Mouse (Mus musculus): ENCODE data around the gene Ldb3. TPM values are rescaled to one million over a fixed set of nuclear protein-coding genes. Genes with fewer than 3 reads are reported as not detected.

Ldb3 gene
- polyA plus RNA-seq, 1 experiment from 2014 or later, result 12.7 TPM

GRCm38 (mm10) chr14:34552226-34552625, 36.3 kb downstream of the Ldb3 start:
- H3K9ac ChIP-seq (ENCODE audit: low read length), result no peak overlapping the region
- H3K4me2 ChIP-seq (ENCODE audit: low read depth, low read length), result no peak overlapping the region
- no peak overlapping the region for H3K4me3 ChIP-seq (ENCODE audit: low read length)
- H3K4me1 ChIP-seq (replicated peaks; ENCODE audit: control insufficient read depth, insufficient read depth, low read length), result peaks cover 8% of the 10 kb centered on the region; the same call in 1 of the 2 replicates
- H3K36me3 ChIP-seq (ENCODE audit: control insufficient read depth, insufficient read depth, low read length), result no peaks in the 10 kb centered on the region
- H3K9me3 ChIP-seq (ENCODE audit: control insufficient read depth, low read length), result no peaks in the 10 kb centered on the region
- no peak for ATAC-seq (ENCODE audit: low read depth)
- peaks cover 2% of the 10 kb centered on the region; the same call in 1 of the 2 replicates for H3K27me3 ChIP-seq (ENCODE audit: control insufficient read depth, insufficient read depth, low read depth, low read length)
- 87% methylated on average over 5 of the region's 5 CpGs for WGBS
- H3K27ac ChIP-seq (ENCODE audit: low read length), result no peak overlapping the region

DNA sequence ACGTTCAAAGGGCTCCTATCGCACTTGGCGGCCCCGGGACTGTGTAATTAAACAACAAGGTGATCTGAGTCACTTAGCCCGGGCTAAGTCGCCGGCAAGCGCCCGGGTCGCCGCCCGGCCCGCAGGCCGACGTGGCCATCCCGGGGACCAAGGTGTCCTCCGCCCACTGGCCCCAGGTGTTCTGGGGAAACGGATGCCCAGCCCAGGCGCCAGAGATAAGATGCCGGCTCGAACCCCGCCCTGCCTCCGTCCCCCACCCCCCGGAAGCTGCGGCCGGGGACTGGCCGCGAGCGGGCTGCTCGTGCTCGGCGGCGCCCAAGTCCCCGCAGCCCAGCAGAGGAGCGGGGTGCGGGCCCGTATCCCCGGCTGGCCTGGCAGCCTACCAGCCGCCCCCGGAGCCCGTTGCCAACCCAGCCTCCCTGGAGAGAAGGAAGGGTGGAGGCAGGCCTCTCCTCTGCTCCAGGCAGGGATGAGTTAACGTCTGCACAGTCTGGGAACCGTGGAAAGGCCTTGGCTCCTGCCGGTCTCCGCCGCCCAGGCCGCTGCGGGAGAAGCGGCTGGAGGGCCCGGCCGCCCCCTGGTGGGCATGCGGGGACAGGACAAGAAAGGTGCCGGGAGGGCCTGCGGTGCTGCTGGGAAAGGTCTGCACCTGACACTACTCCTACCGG, 39.3 kb downstream of the Ldb3 start:
- H3K27me3 ChIP-seq (ENCODE audit: control insufficient read depth, insufficient read depth, low read depth, low read length), result peaks cover 10% of the 10 kb centered on the region
- H3K4me3 ChIP-seq (ENCODE audit: low read length), result peak overlapping the region; percentile 77
- peak overlapping the region; percentile 88 for H3K27ac ChIP-seq (ENCODE audit: low read length)
- peak overlapping the region; percentile 96 for H3K4me2 ChIP-seq (ENCODE audit: low read depth, low read length)
- peaks cover 8% of the 10 kb centered on the region; the same call in 1 of the 2 replicates for H3K4me1 ChIP-seq (replicated peaks; ENCODE audit: control insufficient read depth, insufficient read depth, low read length)
- ATAC-seq (ENCODE audit: low read depth), result peak; percentile 93
- no peaks in the 10 kb centered on the region for H3K36me3 ChIP-seq (ENCODE audit: control insufficient read depth, insufficient read depth, low read length)
- WGBS, result under 1% methylated on average over 51 of the region's 55 CpGs
- H3K9ac ChIP-seq (ENCODE audit: low read length), result peak overlapping the region; percentile 83
- H3K9me3 ChIP-seq (ENCODE audit: control insufficient read depth, low read length), result no peaks in the 10 kb centered on the region

GRCm38 (mm10) chr14:34548391-34549001, 40.0 kb downstream of the Ldb3 start:
- peaks cover 10% of the 10 kb centered on the region for H3K27me3 ChIP-seq (ENCODE audit: control insufficient read depth, insufficient read depth, low read depth, low read length)
- peak overlapping the region; percentile 96 for H3K4me2 ChIP-seq (ENCODE audit: low read depth, low read length)
- H3K9ac ChIP-seq (ENCODE audit: low read length), result peak overlapping the region; percentile 83
- peak; percentile 77 for ATAC-seq (ENCODE audit: low read depth)
- peaks cover 8% of the 10 kb centered on the region; the same call in 1 of the 2 replicates for H3K4me1 ChIP-seq (replicated peaks; ENCODE audit: control insufficient read depth, insufficient read depth, low read length)
- H3K36me3 ChIP-seq (ENCODE audit: control insufficient read depth, insufficient read depth, low read length), result no peaks in the 10 kb centered on the region
- H3K9me3 ChIP-seq (ENCODE audit: control insufficient read depth, low read length), result no peaks in the 10 kb centered on the region
- peak overlapping the region; percentile 77 for H3K4me3 ChIP-seq (ENCODE audit: low read length)
- peak overlapping the region; percentile 88 for H3K27ac ChIP-seq (ENCODE audit: low read length)
- under 1% methylated on average over 27 of the region's 27 CpGs for WGBS

GRCm38 (mm10) chr14:34544545-34544944, 43.9 kb downstream of the Ldb3 start:
- H3K4me3 ChIP-seq (ENCODE audit: low read length), result no peak overlapping the region
- H3K9me3 ChIP-seq (ENCODE audit: control insufficient read depth, low read length), result no peaks in the 10 kb centered on the region; the same call in 1 of the 2 replicates
- H3K36me3 ChIP-seq (ENCODE audit: control insufficient read depth, insufficient read depth, low read length), result no peaks in the 10 kb centered on the region
- H3K4me1 ChIP-seq (replicated peaks; ENCODE audit: control insufficient read depth, insufficient read depth, low read length), result peaks cover 10% of the 10 kb centered on the region; the same call in 1 of the 2 replicates
- no peak for ATAC-seq (ENCODE audit: low read depth)
- H3K9ac ChIP-seq (ENCODE audit: low read length), result no peak overlapping the region
- 68% methylated on average over 2 of the region's 2 CpGs for WGBS
- H3K27ac ChIP-seq (ENCODE audit: low read length), result no peak overlapping the region
- H3K4me2 ChIP-seq (ENCODE audit: low read depth, low read length), result no peak overlapping the region
- H3K27me3 ChIP-seq (ENCODE audit: control insufficient read depth, insufficient read depth, low read depth, low read length), result peaks cover 8% of the 10 kb centered on the region

- Histone ChIP-seq H3K27me3 (ENCODE audit: control insufficient read depth, insufficient read depth, low read depth, low read length) (peaks cover 8% of the 10 kb centered on the region), H3K9me3 (ENCODE audit: control insufficient read depth, low read length) (no peaks in the 10 kb centered on the region; the same call in 1 of the 2 replicates), H3K4me1 (replicated peaks; ENCODE audit: control insufficient read depth, insufficient read depth, low read length) (peaks cover 9% of the 10 kb centered on the region; the same call in 1 of the 2 replicates), H3K4me3 (ENCODE audit: low read length) (no peak overlapping the region), H3K9ac (ENCODE audit: low read length) (no peak overlapping the region), H3K36me3 (ENCODE audit: control insufficient read depth, insufficient read depth, low read length) (no peaks in the 10 kb centered on the region), H3K27ac (ENCODE audit: low read length) (no peak overlapping the region), H3K4me2 (ENCODE audit: low read depth, low read length) (no peak overlapping the region)
- 80% methylated on average over 6 of the region's 6 CpGs for WGBS
- no peak for ATAC-seq (ENCODE audit: low read depth)
Measured at GRCm38 (mm10) chr14:34544001-34544400, 44.5 kb downstream of the Ldb3 start.

GRCm38 (mm10) chr14:34543596-34543995, 44.9 kb downstream of the Ldb3 start:
- Histone ChIP-seq H3K27ac (ENCODE audit: low read length) (no peak overlapping the region), H3K27me3 (ENCODE audit: control insufficient read depth, insufficient read depth, low read depth, low read length) (peaks cover 8% of the 10 kb centered on the region), H3K4me2 (ENCODE audit: low read depth, low read length) (no peak overlapping the region), H3K4me3 (ENCODE audit: low read length) (no peak overlapping the region), H3K4me1 (replicated peaks; ENCODE audit: control insufficient read depth, insufficient read depth, low read length) (peaks cover 9% of the 10 kb centered on the region; the same call in 1 of the 2 replicates), H3K36me3 (ENCODE audit: control insufficient read depth, insufficient read depth, low read length) (no peaks in the 10 kb centered on the region), H3K9ac (ENCODE audit: low read length) (no peak overlapping the region), H3K9me3 (ENCODE audit: control insufficient read depth, low read length) (no peaks in the 10 kb centered on the region; the same call in 1 of the 2 replicates)
- 68% methylated on average over 6 of the region's 6 CpGs for WGBS
- no peak for ATAC-seq (ENCODE audit: low read depth)

- Histone ChIP-seq H3K4me2 (ENCODE audit: low read depth, low read length) (no peak overlapping the region), H3K27me3 (ENCODE audit: control insufficient read depth, insufficient read depth, low read depth, low read length) (peaks cover 7% of the 10 kb centered on the region), H3K36me3 (ENCODE audit: control insufficient read depth, insufficient read depth, low read length) (no peaks in the 10 kb centered on the region), H3K4me1 (replicated peaks; ENCODE audit: control insufficient read depth, insufficient read depth, low read length) (peaks cover 3% of the 10 kb centered on the region; the same call in 1 of the 2 replicates), H3K9me3 (ENCODE audit: control insufficient read depth, low read length) (no peaks in the 10 kb centered on the region; the same call in 1 of the 2 replicates), H3K9ac (ENCODE audit: low read length) (no peak overlapping the region), H3K4me3 (ENCODE audit: low read length) (no peak overlapping the region), H3K27ac (ENCODE audit: low read length) (no peak overlapping the region)
- 78% methylated on average over 5 of the region's 5 CpGs for WGBS
- no peak for ATAC-seq (ENCODE audit: low read depth)
Measured at GRCm38 (mm10) chr14:34541896-34542295, 46.6 kb downstream of the Ldb3 start.

- 14% methylated on average over 14 of the region's 17 CpGs for WGBS
- Histone ChIP-seq H3K4me2 (ENCODE audit: low read depth, low read length) (peak overlapping the region; percentile 36), H3K9ac (ENCODE audit: low read length) (peak overlapping the region; percentile 3; the same call in 1 of the 2 replicates), H3K4me3 (ENCODE audit: low read length) (0 out of 2 replicates have a peak overlapping the region, but pooled peaks have one; percentile 1), H3K27ac (ENCODE audit: low read length) (peak overlapping the region; percentile 67), H3K9me3 (ENCODE audit: control insufficient read depth, low read length) (no peaks in the 10 kb centered on the region; the same call in 1 of the 2 replicates), H3K36me3 (ENCODE audit: control insufficient read depth, insufficient read depth, low read length) (no peaks in the 10 kb centered on the region), H3K4me1 (replicated peaks; ENCODE audit: control insufficient read depth, insufficient read depth, low read length) (peaks cover 6% of the 10 kb centered on the region; the same call in 1 of the 2 replicates), H3K27me3 (ENCODE audit: control insufficient read depth, insufficient read depth, low read depth, low read length) (peaks cover 2% of the 10 kb centered on the region)
- peak; percentile 81 for ATAC-seq (ENCODE audit: low read depth)
Measured at GRCm38 (mm10) chr14:34540685-34541162, 47.8 kb downstream of the Ldb3 start.

GRCm38 (mm10) chr14:34535883-34536282, 52.6 kb downstream of the Ldb3 start:
- 42% methylated on average over 4 of the region's 4 CpGs for WGBS
- Histone ChIP-seq H3K27ac (ENCODE audit: low read length) (no peak overlapping the region), H3K36me3 (ENCODE audit: control insufficient read depth, insufficient read depth, low read length) (no peaks in the 10 kb centered on the region), H3K4me3 (ENCODE audit: low read length) (no peak overlapping the region), H3K9ac (ENCODE audit: low read length) (no peak overlapping the region), H3K4me1 (replicated peaks; ENCODE audit: control insufficient read depth, insufficient read depth, low read length) (peaks cover 5% of the 10 kb centered on the region; the same call in 1 of the 2 replicates), H3K4me2 (ENCODE audit: low read depth, low read length) (no peak overlapping the region), H3K27me3 (ENCODE audit: control insufficient read depth, insufficient read depth, low read depth, low read length) (no peaks in the 10 kb centered on the region; the same call in 1 of the 2 replicates), H3K9me3 (ENCODE audit: control insufficient read depth, low read length) (no peaks in the 10 kb centered on the region; the same call in 1 of the 2 replicates)
- no peak for ATAC-seq (ENCODE audit: low read depth)
